Mouse (Mus musculus) small intestine, adult 2 months (tissue): ENCODE results near the gene Kcnmb2.

Source experiments
- CTCF ChIP-seq: fragments of 200-500 bp; IDR thresholded peaks from 2 replicates; pipeline ENCODE4 v1.5.1; 2012; ENCODE audit warnings: low read depth, mild to moderate bottlenecking, control low read depth, inconsistent platforms, low read length, moderate library complexity, mixed read lengths; ENCODE audit not compliant: insufficient replicate concordance, insufficient read length; ENCODE audit errors: extremely low read depth
- POLR2A ChIP-seq: fragments of 200-500 bp; IDR thresholded peaks from 2 replicates; pipeline ENCODE4 v1.6.1; 2012; ENCODE audit warnings: low read depth, mild to moderate bottlenecking, control low read depth, inconsistent platforms, low read length, moderate library complexity

DNA sequence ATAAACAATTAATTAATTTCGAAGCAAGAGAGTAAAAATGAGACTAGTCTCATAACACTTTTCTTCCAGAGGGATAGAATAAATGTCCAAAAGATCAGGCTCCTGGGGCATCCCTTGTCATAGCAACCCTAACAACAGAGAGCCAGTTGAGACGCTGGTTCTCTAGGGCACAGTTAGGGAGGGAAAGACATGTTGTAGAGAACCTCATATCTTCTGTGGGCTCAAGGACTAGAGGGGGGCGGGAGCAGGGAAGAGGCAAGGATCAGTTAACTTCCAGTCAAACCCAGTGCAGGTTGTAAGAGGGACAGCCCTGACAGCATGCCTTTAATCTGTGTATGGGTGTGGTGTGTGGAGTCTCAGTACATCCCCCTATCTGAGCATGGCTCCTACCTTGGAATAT, 38.2 kb upstream of the Kcnmb2 start:
- TF ChIP-seq CTCF, result no peak
- TF ChIP-seq POLR2A, result no peak
